Mouse (Mus musculus) heart, embryonic 12.5 days (tissue): ENCODE results near the gene Tpcn1. TPM values are rescaled to one million over a fixed set of nuclear protein-coding genes. Genes with fewer than 3 reads are reported as not detected.
A peak's percentile ranks its signal among the peaks of the same experiment; 100 is the strongest.
"Not testable (repeated sequence)": the region's sequence is repeated elsewhere in the genome, so short reads cannot be mapped to it uniquely, and the experiment has no call there.

Experiments used
- ATAC-seq: fragments of 200-750 bp; cut with Nextera tagmentation; 2 replicates; pipeline ENCODE4 v1.8.0; 2017; ENCODE audit warnings: moderate TSS enrichment, moderate library complexity; ENCODE audit not compliant: insufficient number of reproducible peaks, low FRiP score
- H3K27ac ChIP-seq: fragments of 300-500 bp; sonication (generic); 2 replicates; pipeline ENCODE4 v1.5.1; 2016; ENCODE audit warnings: mild to moderate bottlenecking, moderate library complexity; ENCODE audit not compliant: poor library complexity, severe bottlenecking
- H3K27me3 ChIP-seq: fragments of 300-500 bp; sonication (generic); replicated peaks from 2 replicates; pipeline ENCODE4 v1.6.1; 2016; ENCODE audit warnings: mild to moderate bottlenecking, moderate library complexity
- H3K36me3 ChIP-seq: fragments of 300-500 bp; sonication (generic); 2 replicates; pipeline ENCODE4 v1.6.1; 2016; ENCODE audit warnings: mild to moderate bottlenecking, moderate library complexity
- H3K4me1 ChIP-seq: fragments of 300-500 bp; sonication (generic); replicated peaks from 2 replicates; pipeline ENCODE4 v1.6.1; 2016; ENCODE audit warnings: mild to moderate bottlenecking
- H3K4me2 ChIP-seq: fragments of 300-500 bp; sonication (generic); 2 replicates; pipeline ENCODE4 v1.6.1; 2016; ENCODE audit warnings: mild to moderate bottlenecking, moderate library complexity
- H3K4me3 ChIP-seq: fragments of 300-500 bp; sonication (generic); 2 replicates; pipeline ENCODE4 v1.5.1; 2016; ENCODE audit warnings: mild to moderate bottlenecking
- H3K9ac ChIP-seq: fragments of 300-500 bp; sonication (generic); 2 replicates; pipeline ENCODE4 v1.6.1; 2016; ENCODE audit warnings: mild to moderate bottlenecking, moderate library complexity
- H3K9me3 ChIP-seq: fragments of 300-500 bp; sonication (generic); replicated peaks from 2 replicates; pipeline ENCODE4 v1.6.1; 2016; ENCODE audit warnings: mild to moderate bottlenecking, moderate library complexity
- WGBS: fragments of 180-500 bp; shearing (Covaris S2); methylation state at CpG from one replicate; pipeline ENCODE4 v1.1.7; 2016; 5-methylcytosine and 5-hydroxymethylcytosine counted together
- polyA plus RNA-seq: library from polyadenylated mRNA; unstranded; fragments of >200 nt; fragmentation: Nextera tagmentation; extraction: Ambion mirVana; gene quantifications from 2 replicates; pipeline ENCODE4 v1.2.1, GENCODE M21; 2016

Tpcn1 gene
- polyA plus RNA-seq, 1 experiment from 2014 or later = 17.1 TPM

DNA sequence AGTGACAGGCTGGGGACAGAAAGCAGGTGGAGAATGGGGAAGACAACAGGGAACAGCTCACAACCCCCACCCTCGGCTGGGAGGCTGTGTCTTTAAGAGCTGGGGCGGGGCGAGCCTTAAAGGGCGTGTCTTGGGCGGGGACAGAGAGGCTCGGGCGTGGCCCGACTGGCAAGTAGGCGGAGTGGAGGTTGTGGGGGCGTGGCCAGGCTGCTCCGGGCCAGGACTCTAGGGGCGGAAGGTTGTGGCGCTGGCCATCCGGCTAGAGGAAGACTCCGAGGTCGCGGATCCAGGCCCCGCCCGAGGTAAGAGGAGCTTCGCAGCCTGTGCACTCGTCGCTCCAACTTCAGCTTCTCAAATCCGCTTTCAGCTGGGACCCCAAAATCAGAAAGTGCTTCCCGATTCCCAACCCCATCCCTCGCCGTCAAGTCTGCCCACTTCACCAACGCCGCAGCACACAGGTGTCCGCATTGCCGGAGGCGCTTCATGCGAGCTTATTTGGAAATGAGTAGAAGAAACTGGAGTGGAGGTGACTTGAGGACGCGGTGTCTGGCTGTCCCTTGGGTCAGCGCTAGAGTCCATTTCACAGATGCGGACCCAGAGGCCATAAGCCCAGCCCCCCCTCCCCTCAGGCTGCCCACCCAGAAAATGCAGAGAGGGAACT is 77.4 kb downstream of the Tpcn1 start, which contains the start of gene Slc8b1:
Gene Slc8b1 (plus strand): TSS at position 187 of the 661 bp plus-strand sequence.
- peaks cover 5% of the 10 kb centered on the region for H3K27me3 ChIP-seq
- peaks cover 2% of the 10 kb centered on the region; the same call in 1 of the 2 replicates for H3K9me3 ChIP-seq
- H3K36me3 ChIP-seq = no peaks in the 10 kb centered on the region
- WGBS = 1% methylated on average over 35 of the region's 36 CpGs
- peak within 1 kb of the TSS; percentile 59 for H3K4me3 ChIP-seq
- no peak within 1 kb of the TSS for H3K27ac ChIP-seq
- ATAC-seq = peak; percentile 94
- peak within 1 kb of the TSS; percentile 67 for H3K9ac ChIP-seq
- H3K4me1 ChIP-seq = peaks cover 35% of the 10 kb centered on the region
- H3K4me2 ChIP-seq = peak within 1 kb of the TSS; percentile 78

DNA sequence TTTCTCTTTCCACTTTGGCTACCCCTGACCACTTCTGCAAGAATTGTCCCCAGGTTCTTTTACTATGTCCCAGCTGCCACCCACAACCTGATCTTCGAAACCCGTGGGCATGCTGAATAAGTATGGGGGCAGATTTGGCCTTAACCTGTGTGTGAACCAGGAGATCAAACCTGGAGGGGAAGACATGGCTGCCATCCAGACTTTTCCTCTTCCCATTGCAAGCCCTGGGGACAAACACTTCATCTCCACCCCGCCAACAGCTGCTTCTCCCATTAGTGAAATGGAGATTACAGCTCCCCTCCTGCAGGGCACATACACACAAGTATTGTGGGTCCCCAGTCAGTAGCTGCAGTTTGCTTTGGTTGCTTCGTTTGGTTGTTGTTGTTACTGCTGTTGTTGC is 81.2 kb downstream of the Tpcn1 start:
- no peak overlapping the region for H3K4me3 ChIP-seq
- peaks cover 18% of the 10 kb centered on the region for H3K4me1 ChIP-seq
- no peak overlapping the region for H3K9ac ChIP-seq
- peaks cover 2% of the 10 kb centered on the region; the same call in 1 of the 2 replicates for H3K9me3 ChIP-seq
- no peaks in the 10 kb centered on the region; the same call in 1 of the 2 replicates for H3K27me3 ChIP-seq
- WGBS = 61% methylated on average over 4 of the region's 4 CpGs
- no peaks in the 10 kb centered on the region for H3K36me3 ChIP-seq
- no peak overlapping the region for H3K4me2 ChIP-seq
- H3K27ac ChIP-seq = no peak overlapping the region
- no peak for ATAC-seq

DNA sequence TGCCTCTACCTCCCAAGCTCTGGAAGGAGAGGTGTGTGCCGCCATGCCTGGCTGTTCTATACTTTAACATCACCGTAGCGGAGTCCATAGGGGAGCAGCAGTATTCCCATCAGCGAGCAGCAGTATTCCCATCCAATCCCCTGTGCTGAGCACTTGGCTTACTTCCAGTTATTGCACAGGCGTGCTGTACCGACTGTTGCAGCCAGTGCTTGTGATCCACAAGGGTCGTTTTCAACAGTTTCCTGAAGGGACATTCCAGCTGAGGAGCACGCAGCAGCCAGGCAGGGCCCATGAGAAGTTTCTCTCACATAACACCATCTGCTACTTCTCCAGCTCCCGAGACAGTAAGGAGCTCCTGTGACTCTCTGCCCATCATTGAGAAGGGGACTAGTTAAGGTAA is 82.0 kb downstream of the Tpcn1 start:
- Histone ChIP-seq H3K9me3 (peaks cover 2% of the 10 kb centered on the region; the same call in 1 of the 2 replicates), H3K36me3 (no peaks in the 10 kb centered on the region), H3K4me1 (peaks cover 21% of the 10 kb centered on the region), H3K27me3 (no peaks in the 10 kb centered on the region; the same call in 1 of the 2 replicates), H3K4me3 (no peak overlapping the region), H3K9ac (no peak overlapping the region), H3K27ac (no peak overlapping the region), H3K4me2 (no peak overlapping the region)
- WGBS = 36% methylated on average over 9 of the region's 9 CpGs
- no peak for ATAC-seq

DNA sequence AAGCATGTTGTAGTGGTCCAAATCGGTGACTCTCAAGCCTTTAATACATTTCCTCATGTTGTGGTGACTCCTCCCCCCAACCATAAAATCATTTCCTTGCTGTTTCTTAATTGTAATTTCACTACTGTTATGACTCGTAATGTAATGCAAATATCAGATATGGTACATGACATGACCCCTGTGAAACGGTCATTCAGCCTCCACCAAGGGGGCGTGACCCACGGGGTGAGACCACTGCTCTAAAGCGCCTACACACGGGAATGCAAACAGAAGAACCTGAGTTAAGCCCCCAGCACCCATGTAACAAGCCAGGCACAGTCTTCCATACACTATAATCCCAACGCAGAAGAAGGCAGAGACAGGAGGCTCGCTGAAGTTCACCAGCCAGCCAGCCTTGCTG is 82.7 kb downstream of the Tpcn1 start:
- no peak overlapping the region for H3K4me3 ChIP-seq
- H3K9ac ChIP-seq = no peak overlapping the region
- ATAC-seq = no peak
- no peaks in the 10 kb centered on the region; the same call in 1 of the 2 replicates for H3K27me3 ChIP-seq
- H3K36me3 ChIP-seq = no peaks in the 10 kb centered on the region
- no peak overlapping the region for H3K27ac ChIP-seq
- 61% methylated on average over 9 of the region's 9 CpGs for WGBS
- H3K4me1 ChIP-seq = peaks cover 19% of the 10 kb centered on the region
- H3K4me2 ChIP-seq = no peak overlapping the region
- H3K9me3 ChIP-seq = peaks cover 2% of the 10 kb centered on the region; the same call in 1 of the 2 replicates

DNA sequence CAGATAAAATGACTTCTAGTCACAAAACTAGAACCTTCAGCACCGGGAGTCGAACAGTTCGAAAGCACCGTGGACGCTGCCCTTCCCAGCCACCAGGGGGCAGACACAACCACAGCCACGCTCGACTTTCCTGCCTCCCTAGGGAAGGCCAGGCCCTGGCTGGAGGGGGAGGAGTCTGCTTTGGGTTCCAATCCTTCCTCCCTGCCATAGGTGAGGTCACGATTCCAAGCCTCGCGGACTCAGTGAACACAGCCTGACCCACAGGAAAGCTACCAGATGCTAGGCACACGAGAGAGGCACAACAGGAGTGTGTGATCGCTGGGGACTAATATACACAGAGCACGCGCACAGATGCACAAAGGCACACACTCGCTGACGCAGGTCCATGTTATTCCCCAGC is 83.1 kb downstream of the Tpcn1 start:
- WGBS = 22% methylated on average over 16 of the region's 16 CpGs
- peaks cover 2% of the 10 kb centered on the region; the same call in 1 of the 2 replicates for H3K9me3 ChIP-seq
- no peak overlapping the region for H3K9ac ChIP-seq
- no peaks in the 10 kb centered on the region for H3K36me3 ChIP-seq
- H3K4me3 ChIP-seq = no peak overlapping the region
- H3K27ac ChIP-seq = no peak overlapping the region
- ATAC-seq = 0 out of 2 replicates have a peak, but pooled peaks have one; percentile 49
- peaks cover 19% of the 10 kb centered on the region for H3K4me1 ChIP-seq
- H3K4me2 ChIP-seq = peak overlapping the region; percentile 24
- H3K27me3 ChIP-seq = no peaks in the 10 kb centered on the region; the same call in 1 of the 2 replicates

DNA sequence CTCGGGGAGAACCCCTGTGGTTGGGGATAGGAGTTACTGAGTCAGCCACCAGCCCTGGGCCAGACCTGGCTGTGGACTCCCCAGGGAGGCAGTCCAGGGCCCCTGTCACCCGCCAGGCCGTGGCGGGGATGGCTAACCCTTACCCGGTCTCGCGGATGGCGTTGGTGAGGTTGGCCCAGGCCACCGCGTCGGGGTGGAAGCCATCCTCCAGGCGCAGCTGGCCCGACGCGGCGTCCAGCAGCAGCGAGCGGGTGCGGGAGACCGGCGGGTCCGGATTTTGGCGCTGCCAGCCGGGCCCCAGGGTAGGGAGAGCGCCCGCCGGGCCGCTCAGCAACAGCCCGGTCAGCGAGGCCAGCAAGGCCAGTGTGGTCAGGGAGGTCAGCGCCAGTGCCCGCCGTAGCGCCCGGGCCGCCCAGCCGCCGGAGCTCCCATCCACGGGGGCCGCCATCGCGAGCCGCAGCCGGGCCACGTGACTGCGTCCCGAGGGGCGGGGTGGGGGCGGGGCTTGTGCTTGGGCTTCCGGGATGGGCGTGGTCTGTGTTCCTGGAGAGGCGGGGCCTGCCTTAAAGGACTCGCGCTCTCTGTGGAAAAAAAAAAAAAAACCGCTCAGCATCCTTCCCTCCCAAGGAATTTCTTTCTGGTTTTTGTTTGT is 85.2 kb downstream of the Tpcn1 start, which contains the start of gene Plbd2:
Gene Plbd2 (minus strand): TSS at position 482 of the 652 bp plus-strand sequence.
- Histone ChIP-seq H3K4me3 (peak within 1 kb of the TSS; percentile 82), H3K4me1 (peaks cover 19% of the 10 kb centered on the region), H3K36me3 (0 out of 2 replicates have a peak, but pooled peaks cover under 1% of the 10 kb centered on the region), H3K9me3 (no peaks in the 10 kb centered on the region), H3K27ac (no peak within 1 kb of the TSS), H3K27me3 (no peaks in the 10 kb centered on the region), H3K9ac (peak within 1 kb of the TSS; percentile 83), H3K4me2 (peak within 1 kb of the TSS; percentile 90)
- peak; percentile 82 for ATAC-seq
- 0% methylated on average over 44 of the region's 55 CpGs for WGBS

DNA sequence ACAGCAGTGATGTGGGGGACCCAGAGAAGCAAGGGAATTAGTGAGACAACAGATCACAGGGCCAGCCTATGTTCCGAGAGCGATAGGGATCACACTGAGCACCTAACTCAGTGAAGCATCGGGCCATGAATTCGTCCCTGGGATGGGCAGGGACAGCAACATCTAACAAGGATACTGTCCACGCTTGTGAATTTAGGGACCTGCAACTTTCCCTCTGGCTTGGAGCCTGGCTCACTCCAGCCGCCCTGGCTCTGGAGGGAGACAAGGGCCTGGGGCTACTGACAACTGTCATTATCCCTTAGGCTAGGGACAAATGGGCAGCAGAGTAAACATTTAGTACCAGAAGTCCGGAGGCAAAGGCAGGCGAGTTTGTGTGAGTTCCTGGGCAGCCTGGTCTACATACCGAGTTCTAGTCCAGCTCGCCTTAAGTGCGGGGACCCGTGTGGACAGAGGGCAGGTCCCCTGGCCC is 85.8 kb downstream of the Tpcn1 start:
- Histone ChIP-seq H3K4me2 (peak overlapping the region; percentile 90), H3K4me3 (peak overlapping the region; percentile 82), H3K27ac (no peak overlapping the region), H3K4me1 (peaks cover 19% of the 10 kb centered on the region), H3K9ac (peak overlapping the region; percentile 83), H3K36me3 (peaks cover 4% of the 10 kb centered on the region; the same call in 1 of the 2 replicates), H3K27me3 (no peaks in the 10 kb centered on the region), H3K9me3 (no peaks in the 10 kb centered on the region)
- 7% methylated on average over 12 of the region's 12 CpGs for WGBS
- no peak for ATAC-seq

DNA sequence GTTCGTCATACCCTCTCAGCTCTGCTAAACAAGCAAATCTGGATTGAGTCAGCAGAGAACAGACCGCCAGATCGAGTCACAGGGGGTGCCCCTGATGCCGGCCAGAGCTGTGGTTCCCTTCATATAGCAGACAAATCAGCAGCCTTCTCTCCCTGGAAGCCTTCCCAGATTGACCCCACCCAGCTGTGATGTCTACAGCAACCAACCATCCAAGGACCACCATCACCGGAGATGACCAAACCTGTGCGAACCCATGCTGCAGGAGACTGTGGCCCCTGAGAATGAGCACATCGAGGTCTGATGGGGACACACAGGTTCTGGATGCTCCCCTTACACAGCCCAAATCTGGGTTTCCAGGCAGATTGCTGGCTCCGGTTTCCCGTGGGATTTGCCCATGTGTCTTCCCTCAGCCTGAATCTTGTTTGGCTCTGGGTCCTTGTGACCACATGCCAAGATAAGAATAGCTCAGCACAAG is 86.3 kb downstream of the Tpcn1 start:
- H3K4me2 ChIP-seq = peak overlapping the region; percentile 90
- H3K4me1 ChIP-seq = peaks cover 19% of the 10 kb centered on the region
- H3K36me3 ChIP-seq = peaks cover 8% of the 10 kb centered on the region; the same call in 1 of the 2 replicates
- H3K9ac ChIP-seq = peak overlapping the region; percentile 83
- no peak for ATAC-seq
- H3K9me3 ChIP-seq = no peaks in the 10 kb centered on the region
- no peak overlapping the region for H3K27ac ChIP-seq
- no peaks in the 10 kb centered on the region for H3K27me3 ChIP-seq
- 62% methylated on average over 9 of the region's 9 CpGs for WGBS
- peak overlapping the region; percentile 82 for H3K4me3 ChIP-seq

DNA sequence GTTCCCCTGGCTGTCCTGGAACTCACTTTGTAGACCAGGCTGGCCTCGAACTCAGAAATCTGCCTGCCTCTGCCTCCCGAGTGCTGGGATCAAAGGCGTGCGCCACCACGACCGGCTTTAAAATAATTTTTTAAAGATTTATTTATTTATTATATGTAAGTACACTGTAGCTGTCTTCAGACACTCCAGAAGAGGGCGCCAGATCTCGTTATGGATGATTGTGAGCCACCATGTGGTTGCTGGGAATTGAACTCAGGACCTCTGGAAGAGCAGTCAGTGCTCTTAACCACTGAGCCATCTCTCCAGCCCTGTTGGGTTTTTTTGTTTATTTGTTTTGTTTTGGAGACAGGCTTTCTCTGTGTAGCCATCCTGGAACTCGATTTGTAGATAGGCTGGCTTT is 87.9 kb downstream of the Tpcn1 start:
- not testable (repeated sequence) for ATAC-seq, H3K9ac ChIP-seq, H3K4me3 ChIP-seq, H3K27me3 ChIP-seq, H3K9me3 ChIP-seq, H3K27ac ChIP-seq, H3K4me2 ChIP-seq
- WGBS = 84% methylated on average over 9 of the region's 9 CpGs
- Histone ChIP-seq H3K4me1 (peaks cover 14% of the 10 kb centered on the region), H3K36me3 (peaks cover 12% of the 10 kb centered on the region; the same call in 1 of the 2 replicates)

DNA sequence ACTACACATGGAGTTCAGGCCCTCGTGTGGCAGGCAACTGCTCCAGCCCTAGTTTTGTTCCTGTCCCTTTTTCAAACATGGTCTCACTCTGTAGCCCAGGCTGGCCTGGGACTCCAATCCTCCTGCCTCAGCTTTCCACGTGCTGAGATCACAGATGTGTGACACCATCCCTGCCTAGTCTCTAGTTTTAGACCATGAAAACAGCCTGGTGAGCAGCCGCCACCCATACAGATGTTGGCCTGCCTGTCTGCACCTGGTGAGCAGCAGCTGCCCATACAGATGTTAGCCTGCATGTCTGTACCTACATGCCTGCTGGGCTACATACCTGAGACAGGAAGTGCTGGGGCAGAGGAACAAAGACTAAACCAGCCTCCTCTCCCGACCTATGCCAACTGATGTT is 89.3 kb downstream of the Tpcn1 start:
- Histone ChIP-seq H3K9ac (no peak overlapping the region), H3K9me3 (no peaks in the 10 kb centered on the region), H3K27me3 (no peaks in the 10 kb centered on the region), H3K4me1 (peaks cover 14% of the 10 kb centered on the region), H3K36me3 (peaks cover 17% of the 10 kb centered on the region), H3K27ac (no peak overlapping the region), H3K4me2 (no peak overlapping the region), H3K4me3 (no peak overlapping the region)
- no peak for ATAC-seq
- 78% methylated on average over 4 of the region's 4 CpGs for WGBS

DNA sequence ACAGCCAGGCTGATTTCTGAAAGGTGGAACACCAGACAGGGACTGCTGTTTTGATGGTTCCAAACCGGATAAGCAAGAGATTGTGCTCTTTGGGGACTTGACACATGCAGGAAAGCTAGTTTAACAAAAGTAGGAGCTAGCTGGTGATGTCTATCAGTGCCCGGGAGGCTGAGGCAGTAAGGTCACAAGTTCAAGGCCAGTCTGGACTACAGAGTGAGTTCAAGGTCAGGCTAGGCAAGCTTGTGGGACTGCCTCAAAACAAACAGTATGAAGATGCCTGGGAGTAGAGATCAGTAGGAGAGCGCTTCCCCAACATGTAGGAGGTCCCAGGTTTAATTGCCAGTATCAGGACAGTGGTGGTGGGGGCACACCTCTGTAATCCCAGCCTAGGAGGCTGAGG is 91.4 kb downstream of the Tpcn1 start:
- ATAC-seq = no peak
- H3K4me2 ChIP-seq = no peak overlapping the region
- no peak overlapping the region for H3K4me3 ChIP-seq
- no peak overlapping the region for H3K27ac ChIP-seq
- H3K4me1 ChIP-seq = peaks cover 5% of the 10 kb centered on the region
- H3K27me3 ChIP-seq = no peaks in the 10 kb centered on the region
- no peak overlapping the region for H3K9ac ChIP-seq
- no peaks in the 10 kb centered on the region for H3K9me3 ChIP-seq
- H3K36me3 ChIP-seq = peaks cover 38% of the 10 kb centered on the region
- WGBS = 81% methylated on average over 3 of the region's 3 CpGs
